Mouse (Mus musculus) cerebellum, adult 11 months (tissue): ENCODE measurements at regions not wholly inside any gene's neighbourhood (a gene's known extent, or its start where the extent isn't known, plus 50 kb on each side); places are given as distances from the start of the nearest gene placed in this dataset.
A peak's percentile ranks its signal among the peaks of the same experiment; 100 is the strongest.

Experiments
- DNase-seq: peaks from one replicate; pipeline ENCODE4 v3.0.0; 2022

GRCm38 (mm10) chrX:129272135-129272534 lies 477.4 kb upstream of the Diaph2 start:
- no peak for DNase-seq

- peak; percentile 26 for DNase-seq
These were observed 445.6 kb upstream of the Diaph2 start for GRCm38 (mm10) chrX:129303987-129304386.

GRCm38 (mm10) chrX:129309380-129309779 lies 440.2 kb upstream of the Diaph2 start:
- no peak for DNase-seq

GRCm38 (mm10) chrX:129329441-129329840 lies 420.1 kb upstream of the Diaph2 start:
- DNase-seq = no peak

- no peak for DNase-seq
These were observed 416.7 kb upstream of the Diaph2 start for GRCm38 (mm10) chrX:129332810-129333209.
